Mouse (Mus musculus) liver, adult (tissue): Measurements from ENCODE around the gene Cyb5r2.

Experiments
- GATA4 ChIP-seq: IDR thresholded peaks from 2 replicates; pipeline ENCODE4 v1.6.1; 2014; ENCODE audit warnings: mild to moderate bottlenecking, low read length; ENCODE audit not compliant: insufficient replicate concordance

Cyb5r2 gene

DNA sequence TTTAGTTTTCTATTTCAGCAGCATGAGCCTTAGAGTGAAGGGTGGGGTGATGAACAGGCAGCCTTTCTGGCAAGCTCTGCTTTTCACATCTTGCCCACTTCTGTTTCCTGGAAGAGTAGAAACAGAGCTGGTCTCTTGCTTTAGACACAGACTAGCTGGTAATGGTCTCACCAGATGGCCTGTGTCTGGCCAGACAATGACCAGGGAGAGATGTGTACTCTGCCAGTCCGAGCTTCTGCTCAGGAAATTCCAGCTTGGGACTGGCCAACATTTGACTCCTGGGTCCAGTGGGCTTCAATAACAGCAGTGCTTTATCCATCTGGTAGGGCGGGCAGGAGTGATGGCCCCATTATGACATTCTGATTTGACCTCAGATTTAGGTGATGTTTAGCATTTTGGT, 12.7 kb downstream of the Cyb5r2 start:
- TF ChIP-seq GATA4: no peak

DNA sequence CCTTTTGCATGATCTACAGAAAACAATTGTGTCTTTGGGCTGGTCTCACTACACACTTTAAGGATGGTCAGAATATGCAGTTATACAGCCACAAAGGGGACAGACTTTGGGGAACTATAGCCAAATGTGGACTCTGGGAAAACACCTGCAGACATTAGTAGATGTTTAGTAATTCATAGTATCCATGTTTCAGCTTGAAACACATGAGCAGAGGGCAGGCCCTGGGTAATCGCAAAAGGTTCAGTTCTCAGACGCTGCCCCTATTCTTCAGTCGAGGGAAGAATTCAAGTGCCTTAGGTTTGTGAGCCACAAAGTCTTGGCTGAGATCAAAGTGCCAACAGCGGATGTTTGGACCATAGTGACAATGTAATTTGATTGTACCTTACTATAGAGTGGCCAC, 13.4 kb downstream of the Cyb5r2 start:
- TF ChIP-seq GATA4: no peak

DNA sequence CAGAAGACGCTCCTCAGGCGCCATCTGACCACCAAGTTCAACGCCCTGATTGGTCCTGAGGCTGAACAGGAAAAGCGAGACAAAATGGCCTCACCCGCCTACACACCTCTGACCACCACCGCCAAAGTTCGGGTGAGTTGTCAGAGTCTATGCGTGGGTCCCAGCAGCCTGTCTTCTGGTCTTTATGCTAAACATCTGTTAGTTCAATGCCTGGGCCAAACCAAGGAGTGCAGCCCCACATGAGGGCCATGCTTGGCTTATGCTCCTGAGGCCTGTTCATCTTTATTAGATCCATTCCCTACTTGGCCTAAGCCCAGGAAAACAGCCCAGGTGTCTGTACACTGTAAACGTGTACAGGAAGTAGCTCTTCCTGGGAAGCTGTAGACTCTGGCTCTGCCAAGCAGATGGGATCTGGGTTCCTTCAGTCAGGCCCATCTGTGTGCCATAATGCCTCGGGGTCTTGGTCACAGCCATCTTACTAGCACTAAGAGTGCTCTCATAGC, 14.8 kb downstream of the Cyb5r2 start:
- no peak for TF ChIP-seq GATA4

DNA sequence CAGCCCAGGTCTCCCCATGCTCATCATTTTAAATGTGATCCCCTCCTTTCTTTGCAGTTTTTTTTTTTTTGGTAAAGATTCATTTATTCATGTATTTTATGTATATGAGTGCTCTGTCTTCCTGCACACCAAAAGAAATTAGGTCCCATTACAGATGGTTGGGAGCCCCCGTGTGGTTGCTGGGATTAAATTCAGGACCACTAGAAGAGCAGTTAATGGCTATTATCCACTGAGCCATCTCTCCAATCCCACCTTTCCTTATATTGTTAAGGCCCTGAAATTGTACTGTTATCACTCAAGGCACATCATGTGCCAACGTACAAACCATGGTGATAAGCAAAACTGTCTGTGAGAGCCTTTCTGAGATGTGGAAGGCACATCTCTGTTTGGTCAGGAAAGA, 19.1 kb downstream of the Cyb5r2 start:
- no peak for TF ChIP-seq GATA4

DNA sequence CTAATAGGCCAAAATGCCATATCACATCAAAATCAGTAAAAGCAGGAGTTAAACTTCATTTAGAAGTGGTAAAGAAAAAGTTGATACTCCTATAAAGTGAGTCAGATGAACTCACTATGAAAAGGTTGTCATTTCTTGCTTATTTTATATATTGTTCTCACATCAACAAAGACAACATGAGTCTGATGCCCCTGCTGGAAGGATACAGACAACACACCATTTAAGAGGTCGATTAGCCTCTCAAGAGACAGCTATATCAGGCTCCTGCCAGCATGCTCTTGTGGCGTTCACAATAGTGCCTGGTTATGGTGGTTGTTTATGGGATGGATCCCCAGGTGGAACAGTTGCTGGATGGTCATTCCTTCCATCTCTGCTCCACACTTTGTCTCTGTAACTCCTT, 24.7 kb downstream of the Cyb5r2 start:
- no peak for TF ChIP-seq GATA4

DNA sequence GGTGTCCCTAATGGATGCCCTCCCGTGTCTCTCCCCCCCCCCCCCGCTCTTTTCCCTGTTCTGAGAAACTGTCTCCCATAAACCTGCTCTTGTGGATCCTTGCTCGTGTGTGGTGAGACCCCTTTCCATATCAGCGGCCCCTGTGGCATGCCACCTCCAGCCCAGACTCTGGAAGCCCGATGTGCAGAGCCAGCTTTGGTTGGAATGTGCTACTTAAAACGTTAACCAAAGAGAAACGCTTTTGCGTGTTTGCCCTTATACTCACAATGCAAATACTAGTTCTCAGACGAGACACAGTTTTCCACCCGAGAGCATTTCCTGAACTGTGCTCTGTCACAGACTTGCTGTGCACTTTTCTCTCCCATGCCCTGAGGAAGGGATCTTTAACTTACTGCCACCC, 27.2 kb downstream of the Cyb5r2 start:
- TF ChIP-seq GATA4: no peak

DNA sequence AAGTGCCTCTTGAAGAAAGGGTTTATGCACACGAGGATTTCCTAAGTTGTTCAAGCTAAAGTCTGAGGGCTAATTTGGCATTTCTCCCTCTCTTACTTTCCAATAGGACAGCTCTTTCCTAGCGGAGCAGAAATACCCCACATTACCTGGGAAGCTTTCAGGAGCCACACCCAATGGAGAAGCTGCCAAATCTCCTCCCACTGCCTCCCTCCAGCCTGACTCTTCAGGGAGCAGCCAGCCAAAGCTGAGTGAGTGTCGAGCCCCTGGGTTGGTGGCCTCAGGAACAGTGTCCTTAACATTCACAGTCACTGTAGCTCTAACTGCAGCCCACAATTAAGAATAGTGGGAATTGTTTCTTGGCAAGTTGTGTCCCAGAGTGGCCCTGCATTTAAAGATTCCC, 30.3 kb downstream of the Cyb5r2 start:
- TF ChIP-seq GATA4: no peak

DNA sequence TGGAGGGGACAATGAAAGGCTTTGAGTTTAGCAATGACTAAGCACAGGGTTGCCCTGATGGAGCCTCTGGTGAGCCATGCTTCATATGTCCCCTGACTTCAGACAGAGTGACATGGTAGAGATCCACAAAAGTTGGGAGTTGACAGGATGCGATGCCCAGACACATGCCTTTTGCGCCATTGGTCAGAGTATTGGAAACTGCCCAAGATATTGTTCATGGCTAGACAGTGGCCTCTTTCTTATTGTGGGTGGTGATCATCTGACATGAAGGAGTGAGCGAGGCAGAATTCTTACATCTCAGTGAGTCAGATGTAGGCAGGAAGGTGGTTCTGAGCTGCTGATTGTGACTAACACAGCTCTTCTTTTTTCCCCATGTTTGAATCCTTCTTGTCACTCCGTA, 35.3 kb downstream of the Cyb5r2 start:
- no peak for TF ChIP-seq GATA4

DNA sequence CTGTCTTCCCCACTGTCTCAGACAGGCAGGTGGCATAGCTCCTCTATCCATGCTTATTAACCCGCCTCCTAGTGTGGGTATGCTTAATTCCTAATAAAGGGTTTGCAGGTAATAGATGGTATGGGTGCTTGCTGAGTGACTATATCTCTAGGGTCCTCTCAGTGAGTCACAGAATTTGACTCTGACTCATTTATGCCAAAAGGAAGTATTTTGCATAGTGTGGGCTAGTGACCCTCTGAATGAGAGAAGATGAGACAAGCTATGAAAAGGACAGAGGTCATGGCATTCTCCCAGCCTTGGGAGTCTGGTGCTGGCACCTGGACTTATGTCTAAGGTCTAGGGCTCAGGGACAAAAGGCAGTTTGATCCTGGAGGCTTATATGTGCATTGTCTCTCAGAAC, 37.1 kb downstream of the Cyb5r2 start:
- no peak for TF ChIP-seq GATA4

DNA sequence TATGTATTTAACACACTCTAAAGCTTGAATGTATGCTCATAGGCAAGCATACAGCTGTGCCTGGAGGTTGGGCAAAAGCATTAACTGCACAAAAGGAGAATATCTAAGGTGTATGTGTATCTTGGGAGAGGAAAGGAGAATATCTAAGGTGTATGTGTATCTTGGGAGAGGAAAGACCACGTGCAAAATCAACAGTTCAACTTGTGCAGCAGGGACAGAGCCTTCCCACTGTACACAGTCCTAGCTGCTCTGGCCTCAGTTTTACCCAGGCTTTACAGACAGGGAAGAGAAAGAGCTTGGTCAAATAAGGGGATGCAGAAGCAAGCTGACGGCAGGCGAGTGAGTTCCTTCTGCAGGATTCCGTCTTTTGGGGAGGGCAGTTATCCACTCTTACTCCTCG, 43.8 kb downstream of the Cyb5r2 start:
- no peak for TF ChIP-seq GATA4

DNA sequence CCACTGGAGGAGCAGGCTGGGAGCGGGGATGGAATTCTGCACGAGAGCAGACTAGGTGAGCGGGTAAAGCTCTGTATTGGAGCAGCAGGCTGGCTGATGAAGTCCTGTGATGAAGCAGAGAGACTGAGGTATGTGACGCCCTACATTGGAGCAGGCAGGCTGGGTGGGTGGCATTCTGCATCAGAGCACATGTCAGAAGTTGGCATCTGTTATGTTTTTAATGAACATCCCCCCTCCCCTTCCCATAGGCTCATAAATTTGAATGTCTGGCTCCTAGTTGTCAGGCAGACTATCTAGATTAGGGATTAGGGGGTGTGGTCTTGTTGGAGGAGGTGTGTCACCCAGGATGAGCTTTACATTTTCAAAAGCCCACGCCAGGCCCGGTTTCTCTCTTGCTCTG, 45.1 kb downstream of the Cyb5r2 start:
- TF ChIP-seq GATA4: no peak

DNA sequence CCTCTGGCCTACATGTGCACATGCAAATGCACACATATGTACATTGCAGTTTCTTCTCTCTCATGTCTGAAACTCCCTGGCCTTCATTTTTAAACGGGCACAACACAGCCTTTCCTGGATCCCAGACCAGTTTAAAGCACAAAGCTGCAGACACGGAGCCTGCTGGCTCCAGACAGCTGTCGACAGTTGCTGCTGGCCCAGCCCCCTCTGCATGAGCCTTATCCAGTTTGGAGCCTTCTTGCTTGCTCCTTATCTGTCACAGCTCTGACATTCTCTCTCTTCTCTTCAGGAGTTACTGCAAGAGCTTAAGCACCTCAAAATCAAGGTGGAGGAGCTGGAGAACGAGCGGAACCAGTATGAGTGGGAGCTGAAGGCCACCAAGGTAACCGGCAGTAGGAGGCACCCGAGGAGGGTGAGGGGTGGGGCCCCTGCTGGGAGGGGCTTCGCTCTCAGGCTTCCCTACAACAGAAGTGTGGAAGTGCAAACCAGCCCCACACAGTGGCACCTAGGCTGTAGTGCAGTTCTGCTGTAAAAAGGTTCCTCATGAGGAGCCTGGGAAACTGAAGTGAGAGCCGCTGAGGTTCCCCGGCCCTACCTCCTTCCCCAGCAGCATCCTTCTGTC, 49.2 kb downstream of the Cyb5r2 start:
- no peak for TF ChIP-seq GATA4

DNA sequence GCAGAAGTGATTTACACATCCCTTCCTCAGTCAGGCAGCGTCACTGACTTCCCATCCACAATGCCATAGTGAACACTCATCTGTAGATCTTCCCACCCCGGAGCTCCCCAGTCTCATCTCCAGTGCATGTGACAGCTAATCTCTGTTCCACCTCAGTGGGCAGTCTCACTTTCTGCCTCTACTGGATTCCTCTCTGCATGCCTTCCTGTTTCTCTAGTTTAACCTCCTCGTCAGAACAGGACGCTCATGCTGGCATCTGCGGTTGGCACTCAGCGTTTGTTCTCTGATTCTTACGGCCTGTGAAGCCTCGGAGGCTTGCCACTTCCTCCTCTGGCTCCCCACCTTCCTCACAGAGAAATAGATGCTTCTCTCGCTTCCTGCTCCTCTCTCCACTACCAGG, 50.2 kb downstream of the Cyb5r2 start:
- no peak for TF ChIP-seq GATA4

DNA sequence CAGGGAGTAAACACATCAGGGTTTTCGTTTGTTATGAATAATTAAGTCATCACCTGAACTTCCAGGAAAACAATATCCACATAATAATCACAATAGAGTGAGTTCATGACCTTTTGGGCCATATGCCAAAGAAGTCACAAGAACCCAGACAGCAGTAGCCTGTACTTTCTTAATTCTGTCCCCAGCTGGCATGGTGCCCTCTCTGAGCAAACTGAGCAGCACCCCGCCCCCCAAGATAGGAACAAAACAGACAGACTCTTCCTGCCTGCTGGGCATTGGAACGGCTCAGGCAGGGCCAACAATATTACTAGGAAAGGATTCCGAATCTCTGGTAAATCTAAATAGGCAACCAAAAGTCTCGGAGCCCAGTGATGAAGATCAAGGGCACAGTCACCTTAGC, 51.9 kb downstream of the Cyb5r2 start:
- no peak for TF ChIP-seq GATA4

DNA sequence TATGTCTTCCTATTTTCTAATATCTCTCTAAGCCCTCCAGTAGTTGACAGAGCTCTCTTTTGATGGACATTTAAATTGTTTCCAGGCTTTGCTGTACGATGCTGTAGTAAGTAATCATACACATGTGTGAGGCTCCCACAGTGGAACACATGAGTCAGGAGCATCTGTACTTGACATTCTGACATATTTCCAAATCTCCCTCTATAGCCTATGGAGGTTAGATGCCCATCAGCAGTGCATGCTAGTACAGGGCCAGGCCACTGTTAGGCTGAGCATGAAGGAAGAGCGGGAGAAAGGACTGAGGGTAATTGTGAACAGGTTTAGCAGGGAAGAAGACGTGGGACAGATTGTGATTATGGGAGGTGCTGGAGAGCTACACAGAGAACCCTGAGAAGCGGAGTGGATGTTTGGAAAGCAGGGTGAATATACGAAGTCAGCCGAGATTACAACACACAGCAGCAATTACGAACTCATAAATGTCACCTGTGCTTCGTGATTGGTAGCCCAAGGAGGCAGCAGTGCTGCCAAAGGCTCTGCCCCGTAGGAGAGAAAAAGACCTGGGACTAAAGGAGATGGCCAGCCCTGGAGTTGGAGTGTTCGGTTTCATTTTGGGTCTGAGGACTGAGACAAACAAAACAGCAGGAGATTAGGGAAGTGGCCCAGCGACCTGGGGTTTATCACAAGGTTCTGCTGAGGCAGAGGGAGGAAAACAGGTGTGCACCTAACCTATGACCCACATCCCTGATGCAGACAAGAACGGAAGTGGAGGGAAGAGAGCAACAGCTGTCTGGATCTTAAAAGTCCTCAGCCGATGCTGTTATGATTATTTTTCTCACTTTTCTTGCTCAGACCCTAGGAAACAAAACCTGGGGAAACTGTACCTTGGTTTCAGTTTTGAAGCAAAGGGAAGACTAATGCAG, 55.1 kb downstream of the Cyb5r2 start:
- TF ChIP-seq GATA4: no peak

DNA sequence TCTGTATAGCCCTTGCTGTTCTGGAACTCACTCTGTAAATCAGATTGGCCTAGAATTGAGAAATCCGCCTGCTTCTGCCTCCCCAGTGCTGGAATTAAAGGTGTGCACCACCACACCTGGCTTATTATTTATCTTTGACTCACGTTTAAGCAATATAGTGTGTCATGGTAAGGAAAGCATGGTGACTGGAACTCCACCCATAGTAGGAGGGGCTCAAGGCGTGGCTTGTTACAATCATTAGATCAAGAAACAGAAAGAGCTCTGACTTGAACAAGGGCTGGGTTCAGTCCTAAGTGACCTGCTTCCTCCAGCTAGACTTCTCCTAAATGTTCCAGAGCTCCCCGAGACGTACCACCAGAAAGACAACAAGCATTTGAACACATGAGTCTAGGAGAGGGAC, 57.2 kb downstream of the Cyb5r2 start:
- no peak for TF ChIP-seq GATA4
